Mouse (Mus musculus) small intestine, adult 2 months (tissue): ENCODE measurements at regions not wholly inside any gene's neighbourhood (a gene's known extent, or its start where the extent isn't known, plus 50 kb on each side); places are given as distances from the start of the nearest gene placed in this dataset.

ENCODE experiments used
- CTCF ChIP-seq: fragments of 200-500 bp; IDR thresholded peaks from 2 replicates; pipeline ENCODE4 v1.5.1; 2012; ENCODE audit warnings: low read depth, mild to moderate bottlenecking, control low read depth, inconsistent platforms, low read length, moderate library complexity, mixed read lengths; ENCODE audit not compliant: insufficient replicate concordance, insufficient read length; ENCODE audit errors: extremely low read depth
- POLR2A ChIP-seq: fragments of 200-500 bp; IDR thresholded peaks from 2 replicates; pipeline ENCODE4 v1.6.1; 2012; ENCODE audit warnings: low read depth, mild to moderate bottlenecking, control low read depth, inconsistent platforms, low read length, moderate library complexity

- no peak for TF ChIP-seq POLR2A
- no peak for TF ChIP-seq CTCF
Observed at GRCm38 (mm10) chr11:42949823-42950222, 85.7 kb upstream of the Gm9972 start.
